Comparison of ENCODE assay signal across 8 mouse cellular contexts in the genomic region with DNA sequence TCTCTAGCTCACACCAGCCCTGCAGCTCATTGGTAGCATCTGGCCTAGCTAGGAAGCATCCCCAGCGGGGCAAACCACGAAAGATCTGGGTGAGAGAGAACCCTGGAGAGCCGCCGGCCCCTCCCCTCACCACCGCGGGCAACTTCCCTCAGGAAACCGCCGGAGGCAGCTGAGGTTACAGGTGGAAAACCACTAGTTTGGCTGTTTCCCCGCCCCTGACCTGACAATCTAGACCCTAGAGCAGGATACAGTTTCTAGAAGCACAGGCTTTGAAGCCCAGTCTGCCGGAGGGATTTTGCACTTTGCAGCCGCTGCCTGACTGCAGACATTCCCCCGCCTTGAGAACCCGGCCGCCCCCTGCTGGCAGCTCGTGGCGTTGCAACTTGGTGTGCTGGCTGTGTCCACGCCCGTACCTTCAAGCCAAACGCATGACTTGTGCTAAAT. TPM values are rescaled to one million over a fixed set of nuclear protein-coding genes. Genes with fewer than 3 reads are reported as not detected.
DNase-seq lines count a peak whose midpoint lies in the region; ATAC-seq and TF ChIP-seq lines count a peak whose summit lies in the region.

No protein-coding gene starts in this region.

- peaks cover 15% of the 10 kb centered on the region for H3K27me3 ChIP-seq in hindbrain, embryonic 10.5 days (ENCODE audit: insufficient read depth, poor library complexity, severe bottlenecking)
- H3K27me3 ChIP-seq in lung, postnatal 0 days (replicated peaks; ENCODE audit: insufficient read depth, low read length), result no peaks in the 10 kb centered on the region

- 0 out of 2 replicates have a peak, but pooled peaks cover 3% of the 10 kb centered on the region for H3K9me3 ChIP-seq in hindbrain, embryonic 10.5 days
- H3K9me3 ChIP-seq in lung, postnatal 0 days (ENCODE audit: low read length), result no peaks in the 10 kb centered on the region

- peak overlapping the region; percentile 50 for H3K4me3 ChIP-seq in hindbrain, embryonic 10.5 days
- peak overlapping the region; percentile 16 for H3K4me3 ChIP-seq in lung, postnatal 0 days (ENCODE audit: low read depth, low read length)

- no peak for TF ChIP-seq EP300 in lung, postnatal 0 days (IDR thresholded peaks at IDR 0.05)

- peaks cover 15% of the 10 kb centered on the region for H3K4me1 ChIP-seq in hindbrain, embryonic 10.5 days (replicated peaks)
- no peaks in the 10 kb centered on the region for H3K4me1 ChIP-seq in lung, postnatal 0 days (ENCODE audit: insufficient read depth, low read depth, low read length)

- peak overlapping the region; percentile 23 for H3K9ac ChIP-seq in lung, postnatal 0 days (replicated peaks; ENCODE audit: low read depth)

- 3% methylated on average over 19 of the region's 19 CpGs for WGBS in hindbrain, embryonic 10.5 days
- under 1% methylated on average over 19 of the region's 19 CpGs for WGBS in lung, postnatal 0 days

- peak overlapping the region; percentile 57 for H3K4me2 ChIP-seq in lung, postnatal 0 days (replicated peaks; ENCODE audit: low read depth, low read length)

- H3K27ac ChIP-seq in hindbrain, embryonic 10.5 days, result no peak overlapping the region
- H3K27ac ChIP-seq in lung, postnatal 0 days (ENCODE audit: low read length), result no peak overlapping the region

- TF ChIP-seq CTCF in lung, postnatal 0 days (IDR thresholded peaks at IDR 0.05), result peak; percentile 99

- peak; percentile 65 for DNase-seq in MN1 (ENCODE audit: low spot score)
- peak; percentile 77 for DNase-seq in cerebellum, adult 9-10 months
- peak; percentile 92 for DNase-seq in hindbrain, embryonic 10.5 days (ENCODE audit: low spot score)
- DNase-seq in layer of hippocampus, adult 9-11 months, result peak; percentile 47
- DNase-seq in lung, postnatal 0 days (ENCODE audit: low spot score), result peak; percentile 89
- DNase-seq in ovary, postnatal 10 days (ENCODE audit: low spot score), result peak; percentile 94
- DNase-seq in thymus, postnatal 0 days (ENCODE audit: low spot score), result peak; percentile 93

- H3K36me3 ChIP-seq in hindbrain, embryonic 10.5 days, result no peaks in the 10 kb centered on the region
- no peaks in the 10 kb centered on the region for H3K36me3 ChIP-seq in lung, postnatal 0 days (ENCODE audit: insufficient read depth, low read length)

- ATAC-seq in frontal cortex, adult (ENCODE audit: low TSS enrichment), result peak; percentile 76; the same call in 1 of the 2 replicates
- peak; percentile 79 for ATAC-seq in lung, postnatal 0 days

RNA-seq across cellular contexts. Expression of a gene that starts 6.7 kb away (rescaled TPM):
- polyA plus RNA-seq in hindbrain, embryonic 10.5 days (2016; fragmentation: Nextera tagmentation; extraction: Ambion mirVana), result 1.2 and 1.8 TPM in 2 replicates
- 18.4 and 23.9 TPM in 2 replicates for polyA plus RNA-seq in lung, postnatal 0 days (2015; fragmentation: Nextera tagmentation; extraction: Ambion mirVana)
- 2.6 and 4.2 TPM in 2 replicates for polyA plus RNA-seq in thymus, postnatal 0 days (2015; fragmentation: Nextera tagmentation; extraction: Ambion mirVana)

RNA-seq across cellular contexts. Expression of a gene that starts 19.1 kb away (rescaled TPM):
- 46.8 and 57.3 TPM in 2 replicates for polyA plus RNA-seq in hindbrain, embryonic 10.5 days (2016; fragmentation: Nextera tagmentation; extraction: Ambion mirVana)
- 477 and 507 TPM in 2 replicates for polyA plus RNA-seq in lung, postnatal 0 days (2015; fragmentation: Nextera tagmentation; extraction: Ambion mirVana)
- polyA plus RNA-seq in thymus, postnatal 0 days (2015; fragmentation: Nextera tagmentation; extraction: Ambion mirVana), result 29.7 and 30.9 TPM in 2 replicates

RNA-seq across cellular contexts. Expression of a gene that starts 32.6 kb away (rescaled TPM):
- polyA plus RNA-seq in hindbrain, embryonic 10.5 days (2016; fragmentation: Nextera tagmentation; extraction: Ambion mirVana), result 0.60 and 0.78 TPM in 2 replicates
- polyA plus RNA-seq in lung, postnatal 0 days (2015; fragmentation: Nextera tagmentation; extraction: Ambion mirVana), result 8.3 and 20.0 TPM in 2 replicates
- polyA plus RNA-seq in thymus, postnatal 0 days (2015; fragmentation: Nextera tagmentation; extraction: Ambion mirVana), result 9.5 and 13.1 TPM in 2 replicates

RNA-seq across cellular contexts. Expression of a gene that starts 39.6 kb away (rescaled TPM):
- 89.0 and 99.8 TPM in 2 replicates for polyA plus RNA-seq in hindbrain, embryonic 10.5 days (2016; fragmentation: Nextera tagmentation; extraction: Ambion mirVana)
- 113 and 116 TPM in 2 replicates for polyA plus RNA-seq in lung, postnatal 0 days (2015; fragmentation: Nextera tagmentation; extraction: Ambion mirVana)
- polyA plus RNA-seq in thymus, postnatal 0 days (2015; fragmentation: Nextera tagmentation; extraction: Ambion mirVana), result 7.0 and 7.1 TPM in 2 replicates
